Mouse (Mus musculus) monocyte, adult 5-6 weeks (primary cell): ENCODE data around the gene Pak1ip1. TPM values are rescaled to one million over a fixed set of nuclear protein-coding genes. Genes with fewer than 3 reads are reported as not detected.
"Not testable (repeated sequence)": the region's sequence is repeated elsewhere in the genome, so short reads cannot be mapped to it uniquely, and the experiment has no call there.

Experiments used
- ATAC-seq: fragments of 153-309, 156-312 bp; replicated peaks from 2 replicates; pipeline ENCODE4 v1.8.0; 2017; ENCODE audit warnings: mild to moderate bottlenecking; ENCODE audit not compliant: low TSS enrichment, insufficient number of reproducible peaks, severe bottlenecking, poor library complexity, low FRiP score
- total RNA-seq: library from RNA; stranded (forward); fragments of 200-1000, 200-491, 200-594 nt; gene quantifications from 3 replicates; pipeline ENCODE4 v1.2.3, GENCODE M21; 2017

Gene Pak1ip1
- 101 to 135 TPM (median 117 TPM) in 3 replicates for total RNA-seq

GRCm38 (mm10) chr13:41000926-41001639 is at the start of gene Pak1ip1:
Gene Pak1ip1, plus strand, starts transcription at chr13:41001023.
- ATAC-seq, result peak; percentile 94

- no peak for ATAC-seq
These were observed 49.3 kb upstream of the Pak1ip1 start for GRCm38 (mm10) chr13:40951386-40951976.

DNA sequence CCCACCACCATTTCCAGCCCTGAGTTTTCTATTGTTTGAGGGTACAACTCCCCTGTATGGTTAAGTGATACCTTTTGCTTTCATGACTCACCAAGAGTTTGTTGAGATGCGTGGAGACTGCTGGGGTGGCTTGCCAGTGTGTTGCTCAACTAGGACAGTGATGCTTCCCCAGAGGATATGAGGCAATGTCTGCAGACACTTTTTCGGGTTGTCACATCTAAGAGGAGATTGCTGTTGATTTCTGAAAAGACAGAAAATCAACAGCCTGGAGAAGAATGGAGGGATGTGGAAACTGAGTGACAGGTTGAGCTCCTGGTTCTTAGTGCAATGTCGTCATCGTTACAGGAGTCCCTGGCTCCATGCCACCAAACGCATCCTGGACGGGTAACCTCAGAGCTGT is 47.6 kb upstream of the Pak1ip1 start:
- peak; percentile 87 for ATAC-seq

GRCm38 (mm10) chr13:40955773-40956172 is 45.0 kb upstream of the Pak1ip1 start:
- no peak for ATAC-seq

GRCm38 (mm10) chr13:40967609-40968008 is 33.2 kb upstream of the Pak1ip1 start:
- peak; percentile 53 for ATAC-seq

DNA sequence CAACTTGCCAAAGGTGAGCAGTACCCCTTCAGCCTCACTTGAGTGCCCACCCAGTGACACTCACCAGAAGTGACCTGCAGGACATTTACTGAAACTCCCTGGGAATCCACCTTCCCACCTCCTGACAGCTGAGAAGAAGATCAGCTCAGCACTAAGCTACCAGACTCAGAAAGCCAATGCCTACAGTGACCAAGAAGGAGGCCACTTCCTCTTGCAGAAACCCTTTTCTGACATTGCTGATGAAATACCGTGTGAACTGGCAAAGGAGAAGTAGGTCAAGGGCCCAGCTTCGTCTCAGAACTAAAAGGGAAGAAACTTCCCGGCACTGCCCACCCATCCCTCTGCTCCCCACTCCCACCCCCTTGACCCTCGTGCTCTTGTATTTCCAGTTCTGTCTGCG is 32.3 kb upstream of the Pak1ip1 start:
- ATAC-seq, result peak; percentile 72

DNA sequence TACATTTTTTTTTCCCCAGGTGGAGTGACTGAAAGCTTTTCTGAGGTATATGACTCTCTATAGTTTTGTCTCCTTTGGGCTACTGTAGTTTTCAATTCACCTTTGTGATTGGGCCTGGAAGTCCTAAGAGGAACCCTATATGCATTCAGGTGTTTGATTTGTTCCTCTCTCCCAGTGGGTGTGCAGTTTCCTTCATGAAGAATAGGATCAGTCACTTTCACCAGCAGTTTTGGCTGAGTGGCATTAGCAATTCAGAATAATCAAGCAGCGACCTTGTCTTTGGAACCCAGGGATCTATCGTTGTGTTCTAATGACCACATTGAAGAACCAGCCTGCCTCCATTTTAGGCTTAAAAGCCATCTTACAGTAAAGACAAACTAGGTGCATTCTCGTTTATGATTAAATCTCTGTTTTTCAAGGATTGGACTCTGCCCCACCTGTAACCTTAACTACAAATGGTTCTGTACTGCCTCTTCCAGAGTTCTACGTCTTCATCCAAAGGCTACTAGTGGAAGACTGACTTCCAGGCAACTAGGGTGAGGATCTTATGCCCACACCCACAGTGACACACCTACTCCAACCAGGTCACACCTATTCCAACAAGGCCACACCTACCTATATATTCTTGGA is 30.9 kb upstream of the Pak1ip1 start:
- no peak for ATAC-seq

GRCm38 (mm10) chr13:40971261-40971660 is 29.6 kb upstream of the Pak1ip1 start:
- peak; percentile 79 for ATAC-seq

GRCm38 (mm10) chr13:40971831-40972230 is 29.0 kb upstream of the Pak1ip1 start:
- ATAC-seq, result no peak

GRCm38 (mm10) chr13:40972976-40973375 is 27.8 kb upstream of the Pak1ip1 start:
- no peak for ATAC-seq

DNA sequence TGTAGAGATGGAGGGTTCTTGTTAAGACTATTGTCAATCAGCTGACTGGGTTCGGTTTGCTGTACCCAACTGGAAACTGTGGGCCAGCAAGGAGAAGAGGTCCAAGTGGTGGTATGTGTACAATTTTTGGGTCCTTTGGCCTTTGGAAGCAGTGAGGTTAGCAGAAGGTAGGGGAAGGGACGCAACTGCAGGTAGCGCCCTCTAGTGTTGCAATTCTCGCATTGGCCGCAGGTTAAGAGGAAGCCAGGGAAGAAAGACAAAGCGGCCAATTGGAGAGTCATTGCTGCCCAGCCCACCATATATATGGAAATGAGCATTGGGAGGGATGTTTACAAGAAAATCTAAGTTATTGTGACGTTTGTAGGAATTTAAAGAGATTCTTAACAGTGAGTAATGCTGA is 23.2 kb upstream of the Pak1ip1 start:
- peak; percentile 74 for ATAC-seq

DNA sequence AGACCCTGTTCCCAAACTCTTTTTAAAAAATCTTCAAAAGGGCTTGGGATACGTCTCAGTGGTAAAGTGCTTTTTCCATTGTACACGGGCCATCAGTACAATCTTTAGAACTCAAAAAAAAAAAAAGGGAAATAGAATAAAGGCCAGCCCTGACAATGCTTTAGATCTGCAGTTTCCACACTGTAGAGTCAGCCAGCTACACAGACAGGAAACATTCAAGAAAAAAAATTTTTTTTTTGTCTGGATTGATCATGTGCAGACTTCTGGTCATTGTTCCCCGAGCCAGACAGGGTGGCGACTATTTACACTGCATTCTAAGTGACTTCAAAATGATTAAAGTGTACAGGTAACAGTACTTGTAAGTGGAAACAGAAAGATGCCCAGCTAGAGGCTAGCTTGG is 22.2 kb upstream of the Pak1ip1 start:
- ATAC-seq, result no peak

- no peak for ATAC-seq
These were observed 21.5 kb upstream of the Pak1ip1 start for GRCm38 (mm10) chr13:40979321-40979720.

DNA sequence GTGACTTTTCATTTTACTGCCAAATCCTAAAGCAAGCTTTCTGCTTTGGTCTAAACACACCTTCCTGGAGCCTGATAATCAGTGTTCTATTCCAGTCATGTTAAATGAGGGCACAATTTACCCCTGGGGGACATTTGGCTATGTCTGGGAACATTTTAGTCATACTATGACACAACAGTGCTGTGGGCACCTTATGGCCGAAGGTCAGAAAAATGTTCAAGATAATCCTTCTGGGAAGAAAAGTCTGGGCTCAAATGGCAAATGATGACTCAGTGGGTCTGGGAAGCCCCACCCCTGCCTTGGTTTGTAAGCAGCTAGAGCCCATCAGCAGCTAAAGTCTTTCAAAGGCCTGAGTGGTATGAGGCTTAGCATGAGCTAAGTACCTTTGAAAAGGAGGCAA is 18.1 kb upstream of the Pak1ip1 start:
- ATAC-seq, result no peak

- ATAC-seq, result no peak
These were observed 14.7 kb upstream of the Pak1ip1 start for GRCm38 (mm10) chr13:40986081-40986480.

GRCm38 (mm10) chr13:40987608-40988303 is 13.1 kb upstream of the Pak1ip1 start:
- not testable (repeated sequence) for ATAC-seq

GRCm38 (mm10) chr13:40988418-40988817 is 12.4 kb upstream of the Pak1ip1 start:
- ATAC-seq, result no peak

GRCm38 (mm10) chr13:40994487-40995263 is 6.1 kb upstream of the Pak1ip1 start:
- ATAC-seq, result no peak

DNA sequence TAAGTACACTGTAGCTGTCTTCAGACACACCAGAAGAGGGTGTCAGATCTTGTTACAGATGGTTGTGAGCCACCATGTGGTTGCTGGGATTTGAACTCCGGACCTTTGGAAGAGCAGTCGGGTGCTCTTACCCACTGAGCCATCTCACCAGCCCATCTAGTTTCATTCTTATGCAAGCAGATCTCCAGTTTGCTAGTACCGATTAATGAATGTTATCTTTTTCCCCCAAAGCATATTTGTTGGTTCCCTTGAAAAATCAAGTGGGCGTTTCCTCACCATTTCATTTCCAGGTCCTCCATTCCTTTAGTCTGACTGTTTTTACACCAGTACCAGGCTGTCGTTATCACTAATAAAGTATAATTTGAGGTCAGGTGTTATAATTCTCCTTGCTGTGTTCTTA is 2.3 kb upstream of the Pak1ip1 start:
- not testable (repeated sequence) for ATAC-seq
